Mouse (Mus musculus): Measurements from ENCODE around the gene Tmem246. TPM values are rescaled to one million over a fixed set of nuclear protein-coding genes. Genes with fewer than 3 reads are reported as not detected.
"Not testable (repeated sequence)": the region's sequence is repeated elsewhere in the genome, so short reads cannot be mapped to it uniquely, and the experiment has no call there.

Tmem246 gene
- polyA plus RNA-seq (2015; fragmentation: Nextera tagmentation; extraction: Ambion mirVana), result 32.0 and 32.8 TPM in 2 replicates

- H3K27ac ChIP-seq, result peak within 1 kb of the TSS; percentile 90
These were observed at the start of gene Tmem246 for GRCm38 (mm10) chr4:49597183-49598100. Gene Tmem246, minus strand, starts transcription at chr4:49597876.

GRCm38 (mm10) chr4:49639913-49640312 is 42.2 kb upstream of the Tmem246 start:
- Histone ChIP-seq H3K4me3 (no peak overlapping the region), H3K27ac (no peak overlapping the region), H3K4me2 (no peak overlapping the region), H3K9ac (no peak overlapping the region), H3K27me3 (no peaks in the 10 kb centered on the region), H3K9me3 (no peaks in the 10 kb centered on the region), H3K4me1 (no peaks in the 10 kb centered on the region), H3K36me3 (peaks cover 78% of the 10 kb centered on the region)
- 73% methylated on average over 2 of the region's 2 CpGs for WGBS
- ATAC-seq (ENCODE audit: insufficient number of reproducible peaks, insufficient read depth, low FRiP score, low TSS enrichment, low read depth), result no peak

More at GRCm38 (mm10) chr4:49597183-49598100, at the start of gene Tmem246:
- Histone ChIP-seq H3K36me3 (no peaks in the 10 kb centered on the region), H3K9ac (peak within 1 kb of the TSS; percentile 85), H3K9me3 (no peaks in the 10 kb centered on the region), H3K4me2 (peak within 1 kb of the TSS; percentile 89), H3K27me3 (no peaks in the 10 kb centered on the region; the same call in 1 of the 2 replicates), H3K4me3 (peak within 1 kb of the TSS; percentile 87), H3K4me1 (peaks cover 12% of the 10 kb centered on the region)
- peak; percentile 89 for ATAC-seq (ENCODE audit: insufficient number of reproducible peaks, insufficient read depth, low FRiP score, low TSS enrichment, low read depth)
- under 1% methylated on average over 77 of the region's 77 CpGs for WGBS

GRCm38 (mm10) chr4:49637821-49638220 is 40.1 kb upstream of the Tmem246 start:
- H3K27me3 ChIP-seq, result no peaks in the 10 kb centered on the region
- no peak overlapping the region for H3K27ac ChIP-seq
- no peak overlapping the region for H3K4me3 ChIP-seq
- peaks cover 6% of the 10 kb centered on the region for H3K4me1 ChIP-seq
- H3K9ac ChIP-seq, result no peak overlapping the region
- H3K9me3 ChIP-seq, result no peaks in the 10 kb centered on the region
- no peak overlapping the region for H3K4me2 ChIP-seq
- WGBS, result 93% methylated on average over 11 of the region's 11 CpGs
- ATAC-seq (ENCODE audit: insufficient number of reproducible peaks, insufficient read depth, low FRiP score, low TSS enrichment, low read depth), result no peak
- peaks cover 72% of the 10 kb centered on the region for H3K36me3 ChIP-seq

GRCm38 (mm10) chr4:49632139-49632481 is 34.4 kb upstream of the Tmem246 start:
- under 1% methylated on average over 30 of the region's 30 CpGs for WGBS
- peak; percentile 61; the same call in 1 of the 2 replicates for ATAC-seq (ENCODE audit: insufficient number of reproducible peaks, insufficient read depth, low FRiP score, low TSS enrichment, low read depth)
- H3K4me3 ChIP-seq, result peak overlapping the region; percentile 86
- H3K27me3 ChIP-seq, result no peaks in the 10 kb centered on the region
- peaks cover 6% of the 10 kb centered on the region for H3K4me1 ChIP-seq
- peak overlapping the region; percentile 78 for H3K4me2 ChIP-seq
- peak overlapping the region; percentile 95 for H3K27ac ChIP-seq
- H3K9me3 ChIP-seq, result no peaks in the 10 kb centered on the region
- H3K36me3 ChIP-seq, result peaks cover 31% of the 10 kb centered on the region
- peak overlapping the region; percentile 93 for H3K9ac ChIP-seq

GRCm38 (mm10) chr4:49631319-49632138 is 33.9 kb upstream of the Tmem246 start, which contains the start of gene Rnf20:
Gene Rnf20, plus strand, starts transcription at chr4:49632006.
- peak within 1 kb of the TSS; percentile 95 for H3K27ac ChIP-seq
- WGBS, result 4% methylated on average over 37 of the region's 37 CpGs
- peaks cover 6% of the 10 kb centered on the region for H3K4me1 ChIP-seq
- ATAC-seq (ENCODE audit: insufficient number of reproducible peaks, insufficient read depth, low FRiP score, low TSS enrichment, low read depth), result peak; percentile 95
- peak within 1 kb of the TSS; percentile 93 for H3K9ac ChIP-seq
- no peaks in the 10 kb centered on the region for H3K9me3 ChIP-seq
- peak within 1 kb of the TSS; percentile 86 for H3K4me3 ChIP-seq
- no peaks in the 10 kb centered on the region for H3K27me3 ChIP-seq
- H3K4me2 ChIP-seq, result peak within 1 kb of the TSS; percentile 78
- peaks cover 26% of the 10 kb centered on the region for H3K36me3 ChIP-seq

GRCm38 (mm10) chr4:49628941-49629340 is 31.3 kb upstream of the Tmem246 start:
- WGBS, result 72% methylated on average over 5 of the region's 5 CpGs

GRCm38 (mm10) chr4:49626973-49627372 is 29.3 kb upstream of the Tmem246 start:
- no peaks in the 10 kb centered on the region for H3K9me3 ChIP-seq
- no peaks in the 10 kb centered on the region for H3K4me1 ChIP-seq
- no peak overlapping the region for H3K4me3 ChIP-seq
- H3K36me3 ChIP-seq, result no peaks in the 10 kb centered on the region
- H3K27ac ChIP-seq, result no peak overlapping the region
- no peaks in the 10 kb centered on the region for H3K27me3 ChIP-seq
- H3K4me2 ChIP-seq, result no peak overlapping the region
- WGBS, result 2% methylated on average over 3 of the region's 3 CpGs
- ATAC-seq (ENCODE audit: insufficient number of reproducible peaks, insufficient read depth, low FRiP score, low TSS enrichment, low read depth), result no peak
- H3K9ac ChIP-seq, result no peak overlapping the region

More at GRCm38 (mm10) chr4:49628941-49629340, 31.3 kb upstream of the Tmem246 start:
- peaks cover 5% of the 10 kb centered on the region for H3K4me1 ChIP-seq
- H3K4me3 ChIP-seq, result no peak overlapping the region
- peaks cover 4% of the 10 kb centered on the region; the same call in 1 of the 2 replicates for H3K36me3 ChIP-seq
- H3K27me3 ChIP-seq, result no peaks in the 10 kb centered on the region
- H3K4me2 ChIP-seq, result no peak overlapping the region
- H3K9ac ChIP-seq, result no peak overlapping the region
- no peak for ATAC-seq (ENCODE audit: insufficient number of reproducible peaks, insufficient read depth, low FRiP score, low TSS enrichment, low read depth)
- H3K9me3 ChIP-seq, result no peaks in the 10 kb centered on the region
- H3K27ac ChIP-seq, result no peak overlapping the region

- not testable (repeated sequence) for ATAC-seq (ENCODE audit: insufficient number of reproducible peaks, insufficient read depth, low FRiP score, low TSS enrichment, low read depth); H3K4me2 ChIP-seq; H3K27ac ChIP-seq; H3K9ac ChIP-seq; H3K36me3 ChIP-seq; H3K27me3 ChIP-seq; H3K4me1 ChIP-seq; H3K4me3 ChIP-seq; H3K9me3 ChIP-seq
- 88% methylated on average over 4 of the region's 4 CpGs for WGBS
These were observed 27.3 kb upstream of the Tmem246 start for GRCm38 (mm10) chr4:49624969-49625368.

GRCm38 (mm10) chr4:49623916-49624315 is 26.2 kb upstream of the Tmem246 start:
- 84% methylated on average over 4 of the region's 4 CpGs for WGBS

GRCm38 (mm10) chr4:49622272-49622671 is 24.6 kb upstream of the Tmem246 start:
- Histone ChIP-seq H3K4me2 (no peak overlapping the region), H3K27ac (no peak overlapping the region), H3K36me3 (no peaks in the 10 kb centered on the region), H3K9me3 (no peaks in the 10 kb centered on the region), H3K4me3 (no peak overlapping the region), H3K9ac (no peak overlapping the region), H3K27me3 (no peaks in the 10 kb centered on the region), H3K4me1 (no peaks in the 10 kb centered on the region)
- no peak for ATAC-seq (ENCODE audit: insufficient number of reproducible peaks, insufficient read depth, low FRiP score, low TSS enrichment, low read depth)
- 62% methylated on average over 2 of the region's 2 CpGs for WGBS

More at GRCm38 (mm10) chr4:49623916-49624315, 26.2 kb upstream of the Tmem246 start:
- Histone ChIP-seq H3K4me2 (no peak overlapping the region), H3K9ac (no peak overlapping the region), H3K4me1 (no peaks in the 10 kb centered on the region), H3K27me3 (no peaks in the 10 kb centered on the region), H3K4me3 (no peak overlapping the region), H3K27ac (no peak overlapping the region), H3K9me3 (no peaks in the 10 kb centered on the region), H3K36me3 (no peaks in the 10 kb centered on the region)
- no peak for ATAC-seq (ENCODE audit: insufficient number of reproducible peaks, insufficient read depth, low FRiP score, low TSS enrichment, low read depth)

GRCm38 (mm10) chr4:49619861-49620260 is 22.2 kb upstream of the Tmem246 start:
- ATAC-seq (ENCODE audit: insufficient number of reproducible peaks, insufficient read depth, low FRiP score, low TSS enrichment, low read depth), result not testable (repeated sequence)
- 84% methylated on average over 7 of the region's 7 CpGs for WGBS

More at GRCm38 (mm10) chr4:49619861-49620260, 22.2 kb upstream of the Tmem246 start:
- H3K27me3 ChIP-seq, H3K4me1 ChIP-seq, H3K27ac ChIP-seq, H3K36me3 ChIP-seq, H3K9me3 ChIP-seq, H3K4me3 ChIP-seq, H3K9ac ChIP-seq, H3K4me2 ChIP-seq: not testable (repeated sequence)
